Mouse (Mus musculus): ENCODE results near the gene Lsm3.
"Not testable (repeated sequence)": the region's sequence is repeated elsewhere in the genome, so short reads cannot be mapped to it uniquely, and the experiment has no call there.

Lsm3 gene

DNA sequence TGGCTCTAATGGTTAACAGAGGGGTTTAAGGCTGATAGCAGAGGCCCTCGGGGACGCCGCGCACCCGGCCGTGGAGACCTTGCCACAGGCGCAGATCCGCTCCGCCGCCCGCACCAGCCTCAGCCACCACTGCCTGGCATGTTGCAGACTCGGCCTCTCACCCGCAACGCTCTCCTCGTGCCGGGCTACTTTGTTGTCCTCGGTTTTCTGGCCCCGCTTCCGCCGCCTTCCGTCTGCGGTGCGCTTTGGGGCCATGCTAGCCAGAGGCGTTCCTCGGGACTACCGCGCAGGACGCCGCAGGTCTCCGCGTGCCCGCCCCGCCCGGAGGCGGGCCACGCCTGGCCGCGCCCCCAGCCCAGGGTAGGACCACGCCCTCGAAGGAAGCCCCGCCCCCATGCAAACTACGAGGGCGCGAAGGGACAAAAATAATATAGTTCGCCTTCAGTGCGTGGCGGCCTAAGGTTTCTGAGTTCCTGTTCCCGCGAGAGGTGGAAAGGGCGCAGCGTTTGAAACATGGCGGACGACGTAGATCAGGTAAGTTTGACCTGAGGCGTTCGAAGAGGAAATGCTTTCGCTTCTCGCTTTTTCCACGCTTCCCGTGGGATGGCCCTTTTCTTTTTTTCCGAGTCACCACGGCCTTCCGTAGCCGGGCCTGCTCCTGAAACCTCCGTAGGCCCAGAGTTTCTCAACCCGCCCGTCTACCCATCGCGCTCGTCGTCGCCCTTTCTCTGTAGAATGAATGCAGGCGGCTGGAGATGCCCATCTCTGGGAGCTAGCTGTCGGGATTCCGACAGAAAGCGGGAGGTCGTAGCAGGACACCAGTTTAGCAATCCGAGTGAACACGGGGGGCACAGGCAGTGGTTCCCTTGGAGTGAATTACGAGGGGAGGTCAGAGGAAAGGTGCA lies at the start of gene Lsm3, which contains the start of gene Xpc:
TSS of gene Lsm3 (plus strand) at position 384 of the 905 bp plus-strand sequence.
TSS of gene Xpc (minus strand) at position 344 of the 905 bp plus-strand sequence.
- DNase-seq, result peak; percentile 97 to 99

DNA sequence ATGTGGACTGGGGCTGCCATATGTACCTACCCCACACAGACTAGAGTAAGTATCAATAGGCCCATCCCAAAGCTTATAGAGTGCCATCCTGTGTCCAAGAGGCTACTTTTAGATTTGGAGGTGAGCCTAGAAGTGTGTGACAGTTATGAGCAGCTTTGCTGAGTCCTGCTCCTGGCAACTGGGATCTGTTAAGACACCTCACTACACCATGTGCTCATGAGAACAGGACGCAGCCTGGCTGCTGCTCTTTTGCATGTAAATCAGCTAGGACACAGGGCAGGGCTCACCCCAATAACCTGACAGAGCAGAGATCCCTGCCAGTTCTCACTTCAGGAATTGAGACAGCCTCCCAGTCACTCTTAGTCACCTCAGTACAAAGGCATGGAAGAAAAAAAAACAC lies 48.6 kb upstream of the Lsm3 start:
- DNase-seq, result no peak

DNA sequence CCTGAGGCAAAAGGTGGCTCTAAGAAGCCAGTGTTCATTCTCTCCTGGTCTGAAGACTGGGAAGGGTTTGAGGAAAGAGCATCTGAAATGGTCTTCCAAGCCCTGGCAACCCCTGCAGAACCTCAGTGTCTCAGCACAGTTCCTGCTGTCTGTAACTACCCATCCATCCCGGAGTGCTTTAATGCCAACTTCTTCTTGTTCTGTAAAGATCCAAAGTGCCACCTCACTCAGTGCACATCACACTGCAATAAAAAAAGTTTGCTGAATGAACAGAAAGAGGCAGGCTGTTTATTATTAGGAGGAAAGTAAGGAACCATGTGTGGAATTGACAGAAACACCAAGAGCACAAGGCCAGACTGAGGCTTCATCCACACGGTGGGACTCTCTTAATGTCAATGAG lies 45.0 kb upstream of the Lsm3 start:
- no peak for DNase-seq

DNA sequence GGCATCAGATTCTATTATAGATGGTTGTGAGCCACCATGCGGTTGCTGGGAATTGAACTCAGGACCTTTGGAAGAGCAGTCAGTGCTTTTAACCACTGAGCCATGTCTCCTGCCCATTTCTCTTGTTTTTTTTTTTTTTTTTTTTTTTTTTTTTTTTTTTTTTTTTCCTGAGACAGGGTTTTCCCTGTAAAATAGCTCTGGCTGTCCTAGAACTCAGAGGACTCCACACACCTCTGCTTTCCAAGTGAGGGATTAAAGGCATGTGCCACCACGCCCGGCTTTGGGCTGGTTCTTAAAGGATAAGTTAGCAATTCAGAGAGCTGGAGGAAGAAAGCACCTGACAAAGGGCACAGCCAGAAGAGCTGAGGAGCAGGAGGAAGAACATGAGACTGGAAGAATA lies 44.3 kb upstream of the Lsm3 start:
- not testable (repeated sequence) for DNase-seq

DNA sequence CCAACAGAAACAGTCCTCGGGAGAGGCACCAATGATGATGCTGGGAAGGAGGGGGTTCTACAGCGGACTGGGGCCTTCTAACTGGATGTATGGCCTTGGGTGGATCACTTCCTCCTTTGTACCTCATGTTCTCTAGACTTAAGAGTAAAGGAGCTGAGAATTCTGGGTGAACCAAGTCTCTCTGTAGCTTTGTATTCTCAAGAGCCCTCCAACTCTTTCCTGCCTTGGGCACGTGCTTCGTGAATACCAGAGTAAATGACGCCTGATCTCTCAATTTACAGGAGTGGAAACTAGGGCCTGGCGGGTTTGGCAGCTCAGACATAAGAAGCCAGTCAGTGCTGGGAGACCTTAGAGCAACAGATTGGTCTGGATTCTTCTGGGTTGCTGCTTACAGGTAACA lies 43.4 kb upstream of the Lsm3 start:
- DNase-seq, result no peak

DNA sequence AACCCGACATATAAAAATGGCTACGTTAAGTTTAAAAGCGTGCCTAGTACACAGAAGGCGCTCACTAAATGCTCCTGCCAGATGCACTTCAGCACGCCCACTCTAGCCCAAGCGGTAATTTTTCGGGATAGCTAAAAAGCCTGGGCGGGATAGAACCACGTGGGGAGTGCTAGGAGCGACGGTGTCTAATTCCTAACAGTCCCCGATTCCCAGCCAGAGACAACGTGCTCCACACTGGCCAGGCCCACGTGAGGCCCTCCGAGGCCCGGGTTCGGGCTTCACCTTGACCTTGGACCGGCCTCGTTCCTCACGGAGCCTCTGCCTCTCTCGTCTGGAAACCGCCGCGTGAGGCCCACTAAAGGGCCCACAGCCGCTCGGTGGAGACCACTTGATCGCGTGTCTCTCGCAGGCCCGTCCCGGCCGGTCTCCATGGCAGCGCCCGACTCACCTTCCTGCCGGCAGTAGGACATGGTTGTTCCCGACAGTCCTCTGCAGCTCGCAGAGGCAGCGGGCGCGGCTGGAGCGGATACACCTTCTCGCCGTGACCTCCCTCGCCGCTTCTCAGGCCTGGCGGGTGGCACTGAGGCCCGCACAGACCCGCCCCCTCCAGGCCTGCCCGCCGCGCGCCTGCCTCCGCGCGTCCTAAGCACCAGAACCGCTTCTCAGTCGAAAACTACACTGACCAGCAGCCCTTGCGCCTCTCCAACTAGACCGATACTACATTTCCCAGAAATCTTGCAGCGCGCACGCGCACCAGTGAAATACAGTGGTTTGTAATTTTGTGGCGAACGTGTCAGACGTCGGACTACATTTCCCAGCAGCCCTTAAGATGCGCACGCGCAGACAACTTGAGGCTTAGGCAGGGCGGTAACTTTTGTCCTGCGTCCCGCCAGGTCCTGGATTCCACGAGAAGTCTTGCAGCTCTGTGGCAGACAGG lies 42.6 kb upstream of the Lsm3 start, which contains the start of the genes Chchd4 and Tmem43:
TSS of gene Chchd4 (minus strand) at position 679 of the 937 bp plus-strand sequence.
TSS of gene Tmem43 (plus strand) at position 836 of the 937 bp plus-strand sequence.
- peak; percentile 97 to 99 for DNase-seq

DNA sequence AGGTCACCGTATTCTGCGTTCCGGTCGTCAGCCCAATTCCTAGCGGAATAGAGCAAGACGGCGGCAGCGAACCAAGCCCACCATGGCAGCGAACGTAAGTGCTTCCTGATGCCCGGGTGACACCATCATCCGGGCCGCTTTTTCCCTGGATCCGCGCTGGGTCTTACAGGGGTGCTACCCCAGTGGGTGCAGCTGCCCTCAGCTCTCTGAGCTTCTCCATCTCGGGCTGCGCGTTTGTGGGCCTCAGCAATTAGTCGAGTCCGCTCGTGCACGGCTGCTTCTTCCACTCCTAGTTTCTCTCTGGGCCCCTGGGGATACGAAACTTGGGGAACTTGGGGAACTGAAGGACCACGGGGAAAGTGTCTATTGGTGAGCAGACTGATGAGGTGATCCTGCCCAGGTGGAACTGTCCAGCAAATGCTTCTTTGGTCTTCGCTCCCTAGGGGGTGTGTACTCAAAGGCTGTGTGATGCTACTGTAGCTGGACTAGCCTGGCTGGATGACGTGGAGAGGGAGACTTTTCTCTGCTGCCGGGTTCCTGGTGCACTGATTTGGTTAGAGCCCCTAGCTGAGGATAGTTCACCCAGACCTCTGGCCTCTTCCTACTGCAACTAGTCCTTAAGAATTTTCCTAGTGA lies 41.8 kb upstream of the Lsm3 start:
- no peak for DNase-seq

DNA sequence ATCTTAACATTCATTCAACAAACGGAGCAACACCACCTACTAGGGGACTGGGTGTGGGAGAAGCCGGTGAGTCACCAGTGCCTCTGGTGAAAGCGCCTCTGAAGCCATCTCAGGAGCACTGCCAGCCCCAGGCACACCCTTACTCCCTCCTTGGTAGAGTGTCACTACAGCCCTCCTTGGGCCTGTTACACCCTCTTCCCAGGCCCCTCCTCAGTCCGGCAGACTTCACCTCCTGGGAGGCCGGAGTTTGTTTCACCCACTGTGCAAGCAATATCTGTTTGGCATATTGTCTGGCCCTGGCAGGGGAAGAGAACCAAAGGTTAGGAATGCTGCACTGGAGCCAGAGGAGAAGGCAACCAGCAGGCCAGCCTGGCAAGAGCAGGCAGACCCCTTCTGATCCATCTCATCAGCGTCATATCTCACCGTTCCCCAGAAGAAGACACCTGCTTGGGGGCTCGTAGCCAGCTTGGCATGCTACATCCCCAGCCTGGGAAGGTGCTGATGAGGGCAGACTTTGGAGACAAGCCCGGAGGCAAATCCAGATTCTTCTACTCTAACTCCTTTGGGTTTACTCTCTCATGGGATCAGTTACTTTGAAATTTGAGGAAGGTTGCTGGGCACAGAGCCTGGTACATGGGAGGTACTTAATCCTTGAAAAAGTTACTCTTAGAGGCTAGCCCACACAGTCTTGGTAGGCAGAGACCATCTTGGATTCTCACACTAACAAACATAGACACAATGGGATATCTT lies 41.1 kb upstream of the Lsm3 start:
- DNase-seq, result no peak

DNA sequence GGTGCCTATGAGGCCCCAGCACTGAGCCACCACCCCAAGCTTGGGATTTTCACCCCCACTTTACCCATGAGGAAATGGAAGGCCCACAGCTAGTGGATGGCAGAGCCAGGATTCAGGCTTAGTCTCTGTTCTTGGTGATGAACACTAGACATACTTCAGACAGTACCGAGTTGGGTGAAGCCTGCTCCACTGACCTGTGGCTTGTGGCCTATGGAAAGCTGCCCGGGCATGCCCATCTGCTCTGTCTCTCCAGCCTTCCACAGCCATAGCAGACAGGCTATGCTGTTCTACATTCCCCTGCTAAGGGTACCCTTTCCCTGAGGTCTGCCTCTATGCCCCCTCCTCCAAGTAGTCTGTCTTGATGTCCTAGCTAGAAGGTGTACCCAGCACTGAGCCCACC lies 39.2 kb upstream of the Lsm3 start:
- DNase-seq, result no peak

DNA sequence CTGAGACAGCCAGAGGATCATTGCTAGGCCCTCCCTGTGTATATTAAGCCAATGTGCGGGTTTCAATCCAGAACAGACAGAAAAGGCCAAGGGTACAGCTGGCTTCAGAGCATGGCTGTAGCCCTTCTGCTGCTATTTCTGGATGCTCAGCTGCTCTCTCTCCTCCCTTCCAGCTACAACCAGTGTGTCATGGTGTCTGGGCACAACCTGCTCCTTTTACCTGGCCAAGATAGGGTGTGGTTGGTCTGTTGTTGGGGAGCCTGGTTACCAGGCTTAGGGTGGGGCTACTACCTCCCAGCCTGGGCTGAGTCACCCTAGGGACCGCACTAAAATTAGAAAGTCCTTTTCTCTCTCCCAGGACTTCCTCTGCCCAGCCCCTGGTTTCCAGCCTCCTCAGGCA lies 32.4 kb upstream of the Lsm3 start:
- no peak for DNase-seq

DNA sequence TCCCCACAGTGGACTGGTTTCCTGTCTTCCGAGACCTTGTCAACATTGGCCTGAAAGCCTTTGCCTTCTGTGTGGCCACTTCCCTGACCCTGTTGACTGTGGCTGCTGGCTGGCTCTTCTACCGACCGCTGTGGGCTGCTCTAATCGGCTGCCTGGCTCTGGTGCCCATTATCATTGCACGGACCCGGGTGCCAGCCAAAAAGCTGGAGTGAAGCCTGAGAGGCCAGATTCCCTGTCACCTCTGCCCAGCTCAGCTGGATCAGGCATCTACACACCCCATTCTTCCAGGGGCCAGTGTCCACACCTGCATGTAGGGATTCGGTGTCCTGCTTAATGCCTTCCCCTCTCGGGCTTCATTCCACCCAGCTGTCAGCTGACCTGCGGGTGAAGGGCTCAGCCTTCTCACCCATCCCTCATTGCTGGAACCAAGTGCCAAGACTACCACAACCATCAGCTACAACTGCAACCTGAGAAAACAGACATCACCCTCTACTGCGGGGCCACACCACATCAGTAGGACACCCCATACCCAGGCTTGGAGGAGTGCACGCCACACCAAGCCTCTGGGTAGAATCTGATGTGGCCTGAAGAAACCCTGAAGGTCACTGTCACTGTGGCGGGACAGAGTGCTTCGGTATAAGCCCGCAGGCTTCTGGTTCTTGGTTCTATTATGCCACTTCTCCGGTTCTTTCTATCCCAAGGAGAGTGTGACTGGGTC lies 28.8 kb upstream of the Lsm3 start:
- DNase-seq, result no peak

DNA sequence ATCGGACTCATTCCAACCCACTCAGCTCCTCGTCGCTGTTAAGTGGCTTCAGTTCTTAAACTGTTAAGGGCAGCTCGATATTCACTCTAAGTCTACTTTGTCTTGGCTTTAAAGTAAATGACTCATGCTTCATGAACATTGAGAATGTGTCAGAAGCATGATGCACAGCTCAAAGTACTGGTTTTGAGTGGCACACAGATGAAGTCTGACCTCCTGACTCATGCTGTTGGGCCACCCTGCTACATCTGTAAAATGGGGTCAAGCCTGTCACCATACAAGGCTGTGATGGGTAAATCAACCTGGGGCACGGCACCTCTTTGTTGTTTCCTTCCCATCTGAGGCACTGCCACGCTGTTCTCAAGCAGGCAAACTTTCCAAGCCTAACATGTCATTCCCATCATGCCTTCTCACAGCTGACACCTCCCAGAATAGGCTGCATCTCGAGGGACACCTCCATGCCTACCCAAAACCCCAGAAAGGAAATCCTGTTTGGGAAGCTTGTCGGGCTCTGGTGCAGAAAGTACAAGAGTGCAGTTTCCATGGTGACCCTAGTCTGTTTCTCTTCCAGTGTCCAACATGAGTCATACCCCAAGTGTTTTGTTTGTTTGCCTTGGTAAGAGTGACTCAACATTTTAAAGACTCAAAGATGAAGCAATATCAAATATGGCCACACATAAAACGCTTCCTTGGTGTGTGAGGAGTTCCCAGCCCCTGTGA lies 27.1 kb upstream of the Lsm3 start:
- no peak for DNase-seq

DNA sequence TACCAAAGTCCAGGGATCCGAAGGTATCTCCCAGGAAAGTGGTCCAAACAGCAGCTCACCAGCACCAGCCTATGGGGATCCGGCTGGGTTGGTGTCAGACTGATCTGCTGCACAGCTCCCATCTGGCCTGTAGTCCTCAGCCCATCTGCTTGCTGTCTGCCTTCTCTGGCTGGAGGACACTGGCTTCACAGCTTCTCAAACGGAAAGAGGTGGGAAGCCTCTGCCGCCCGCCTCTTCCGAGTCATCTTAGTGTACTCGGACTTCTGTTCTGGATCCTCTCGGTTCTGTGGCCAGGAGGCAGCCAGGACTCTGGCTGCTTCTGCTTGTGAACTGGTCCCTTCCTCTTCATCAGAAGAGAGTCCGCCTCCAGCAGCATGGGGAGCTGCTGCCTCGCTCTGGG lies 25.9 kb upstream of the Lsm3 start:
- no peak for DNase-seq

DNA sequence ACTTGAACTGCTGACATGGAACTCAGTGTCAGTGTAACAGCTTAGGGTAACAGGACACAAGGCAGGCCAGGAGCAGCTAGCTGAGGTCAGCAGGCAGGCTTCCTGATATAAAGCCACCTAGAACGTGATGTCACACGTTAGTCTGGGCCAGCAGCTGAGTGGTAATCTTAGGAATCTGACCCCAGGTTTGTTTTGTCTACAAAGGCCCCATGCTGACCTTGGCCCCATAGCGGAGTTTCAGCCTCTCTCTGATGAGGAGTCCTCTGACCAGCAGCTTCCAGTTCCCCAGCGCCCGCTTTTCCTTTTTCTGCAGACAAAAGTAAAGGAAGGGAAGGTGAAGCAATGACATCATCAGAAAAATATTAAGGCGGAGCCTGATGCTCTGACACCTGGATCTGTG lies 24.7 kb upstream of the Lsm3 start:
- no peak for DNase-seq

DNA sequence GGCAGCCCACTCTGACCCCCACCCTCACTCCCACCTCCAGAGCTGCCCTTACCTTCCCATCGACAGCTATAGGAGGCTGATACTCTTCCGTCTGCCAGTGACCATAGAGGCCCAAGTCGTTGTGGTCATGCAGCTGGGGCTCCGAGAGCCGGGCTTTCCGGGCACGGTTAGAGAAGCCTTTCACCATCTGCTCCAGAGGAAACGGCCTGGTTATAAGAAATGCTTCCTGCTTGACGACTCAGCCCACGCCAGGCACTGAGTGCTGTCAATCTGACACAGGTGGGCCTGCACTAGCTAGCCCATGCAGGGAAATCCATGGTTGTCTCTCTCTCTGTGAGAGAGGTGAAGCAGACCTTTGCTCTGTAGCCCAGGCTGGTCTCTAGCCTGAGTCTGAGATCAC lies 22.7 kb upstream of the Lsm3 start:
- no peak for DNase-seq

DNA sequence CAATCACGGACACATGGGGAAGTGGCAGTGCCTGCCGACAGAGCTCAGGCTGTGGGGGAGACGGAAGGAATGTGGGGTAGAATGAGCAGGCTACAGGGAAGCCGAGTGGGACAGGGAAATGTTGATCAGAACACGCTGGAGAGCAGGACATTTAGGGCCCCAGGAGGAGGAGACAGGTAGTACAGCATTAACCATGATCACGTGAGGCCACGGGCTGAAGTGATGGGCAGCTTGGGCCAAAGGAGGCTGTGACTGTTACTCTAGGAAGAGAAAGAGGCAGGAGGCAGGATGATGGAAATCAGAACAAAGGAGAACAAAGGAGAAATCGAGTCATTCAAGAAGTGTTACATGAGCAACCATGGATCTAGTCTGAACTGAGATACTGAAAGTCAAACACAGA lies 21.2 kb upstream of the Lsm3 start:
- no peak for DNase-seq

DNA sequence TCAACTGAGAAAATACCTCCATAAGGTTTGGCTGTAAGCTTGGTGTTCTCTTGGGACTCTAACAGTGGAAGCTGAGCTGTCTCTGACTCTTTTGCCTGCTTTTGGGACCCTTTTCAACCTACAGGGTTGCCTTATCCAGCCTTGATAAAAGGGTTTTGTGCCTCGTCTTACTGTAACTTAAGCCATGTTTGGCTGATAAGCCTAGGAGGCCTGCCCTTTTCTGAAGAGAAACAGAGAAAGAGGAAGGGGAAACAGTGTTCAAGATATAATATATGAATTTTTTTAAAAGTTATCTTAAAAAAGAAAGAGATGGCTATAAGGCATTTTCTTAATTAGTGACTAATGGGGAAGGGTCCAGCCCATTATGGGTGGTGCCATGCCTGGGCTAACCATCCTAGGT lies 12.4 kb upstream of the Lsm3 start:
- DNase-seq, result no peak

DNA sequence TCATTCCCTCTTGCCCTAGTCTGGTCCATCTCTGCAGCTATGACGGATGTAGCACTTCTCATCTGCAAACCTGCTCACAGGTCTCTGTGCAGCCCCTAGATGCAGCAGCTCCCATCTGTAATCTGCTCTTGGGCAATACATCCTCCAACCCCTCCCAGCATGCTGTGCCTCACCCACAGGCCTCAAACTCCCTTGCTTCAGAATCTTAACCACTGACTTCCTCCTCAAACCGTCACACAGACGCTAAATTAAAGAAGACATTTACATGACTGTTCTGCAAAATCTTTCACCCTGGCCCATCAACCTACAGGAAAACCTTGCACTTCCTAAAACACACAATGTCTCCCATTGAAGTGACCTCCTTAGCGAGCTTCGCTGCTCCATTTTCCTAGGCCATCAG lies 9.7 kb upstream of the Lsm3 start:
- DNase-seq, result peak; percentile 67 to 81

DNA sequence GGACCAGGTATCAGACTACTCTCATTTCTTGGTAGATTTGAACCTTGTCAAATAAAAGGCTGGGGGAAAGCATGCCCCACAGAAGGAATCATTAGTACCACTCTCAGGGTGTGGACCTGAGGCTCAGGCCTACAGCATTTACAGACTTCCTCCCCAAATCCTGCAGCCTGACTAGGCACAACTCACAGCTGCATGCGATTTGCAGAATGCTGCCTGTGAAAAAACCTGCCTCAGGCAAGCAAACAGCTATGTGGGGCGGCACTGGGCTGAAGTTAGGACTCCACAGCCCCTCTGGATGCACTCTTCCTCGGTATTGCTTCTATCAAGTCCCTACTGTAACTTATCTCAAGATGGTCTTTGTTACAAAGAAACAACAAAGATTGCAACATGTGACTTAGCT lies 7.7 kb upstream of the Lsm3 start:
- DNase-seq, result peak; percentile 42 to 65

DNA sequence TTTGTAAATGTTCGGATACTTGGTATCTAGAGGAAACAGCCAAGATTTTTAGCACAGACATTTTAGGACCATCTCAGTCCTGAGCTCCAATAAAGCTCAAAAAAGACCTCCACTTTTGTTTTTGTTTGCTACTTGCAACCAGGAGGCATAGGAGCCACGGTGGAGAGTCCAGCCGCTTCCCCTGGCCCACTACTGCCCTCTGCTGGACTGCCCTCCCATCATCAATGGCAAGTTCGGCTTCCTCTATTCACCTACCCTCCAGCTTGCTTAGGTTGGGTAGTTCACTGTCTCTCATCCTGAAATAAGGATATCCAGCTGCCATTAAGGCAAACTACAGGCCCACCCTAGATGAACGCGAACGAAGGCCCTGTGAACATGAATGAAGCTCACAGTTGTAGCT lies 6.4 kb upstream of the Lsm3 start:
- peak; percentile 84 to 87 for DNase-seq

DNA sequence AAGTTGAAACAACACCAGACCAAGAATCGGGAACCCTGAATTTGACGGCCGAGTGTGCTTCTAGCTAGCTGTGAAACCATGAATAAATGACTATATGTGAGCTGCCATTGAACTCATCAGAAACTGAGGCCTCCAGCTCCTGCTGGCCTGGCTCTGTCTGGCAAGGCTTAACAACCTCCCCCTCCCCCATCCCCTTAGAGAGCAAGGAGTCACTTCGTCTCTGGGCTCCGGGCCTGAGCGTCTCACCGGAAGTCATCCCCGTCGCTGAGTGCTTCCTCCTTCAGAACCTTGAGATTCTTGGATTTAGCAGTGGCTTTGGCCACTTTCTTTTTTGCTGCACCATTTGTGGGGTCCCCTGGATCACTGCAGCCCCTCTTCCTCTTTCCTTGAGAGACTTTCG lies 5.5 kb upstream of the Lsm3 start:
- no peak for DNase-seq

Data from thymus, postnatal 36 days (tissue).